Mouse (Mus musculus): ENCODE results near the gene Hmces.

Gene Hmces

GRCm38 (mm10) chr6:87887594-87888233 is 26.0 kb upstream of the Hmces start, which contains the start of gene Copg1:
TSS of gene Copg1 (plus strand) at chr6:87887814.
- TF ChIP-seq GATA4 (IDR thresholded peaks at IDR 0.05; ENCODE audit: insufficient replicate concordance, low read length), result peak; percentile 44; the same call in 1 of the 2 replicates

GRCm38 (mm10) chr6:87893931-87894330 is 19.8 kb upstream of the Hmces start:
- no peak for TF ChIP-seq GATA4 (IDR thresholded peaks at IDR 0.05; ENCODE audit: insufficient replicate concordance, low read length)

- TF ChIP-seq GATA4 (IDR thresholded peaks at IDR 0.05; ENCODE audit: insufficient replicate concordance, low read length), result no peak
Measured at GRCm38 (mm10) chr6:87898028-87898427, 15.7 kb upstream of the Hmces start.

DNA sequence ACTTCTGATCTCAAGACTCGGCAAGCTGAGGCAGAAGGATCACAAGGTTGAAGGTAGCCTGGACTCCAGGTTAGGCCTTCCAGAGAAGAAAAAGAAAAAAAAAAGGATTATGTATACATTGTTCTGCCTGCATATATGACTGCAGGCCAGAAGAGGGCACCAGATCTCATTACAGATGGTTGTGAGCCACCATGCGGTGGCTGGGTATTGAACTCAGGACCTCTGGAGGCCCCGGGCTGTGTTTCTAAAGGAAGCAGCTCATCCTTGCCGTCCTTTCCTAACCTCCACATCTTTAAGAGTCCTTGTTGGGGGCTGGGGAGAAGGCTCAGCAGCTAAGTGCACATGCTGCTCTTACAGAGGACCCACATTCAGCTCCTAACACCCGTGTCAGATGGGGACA is 7.1 kb upstream of the Hmces start:
- no peak for TF ChIP-seq GATA4 (IDR thresholded peaks at IDR 0.05; ENCODE audit: insufficient replicate concordance, low read length)

DNA sequence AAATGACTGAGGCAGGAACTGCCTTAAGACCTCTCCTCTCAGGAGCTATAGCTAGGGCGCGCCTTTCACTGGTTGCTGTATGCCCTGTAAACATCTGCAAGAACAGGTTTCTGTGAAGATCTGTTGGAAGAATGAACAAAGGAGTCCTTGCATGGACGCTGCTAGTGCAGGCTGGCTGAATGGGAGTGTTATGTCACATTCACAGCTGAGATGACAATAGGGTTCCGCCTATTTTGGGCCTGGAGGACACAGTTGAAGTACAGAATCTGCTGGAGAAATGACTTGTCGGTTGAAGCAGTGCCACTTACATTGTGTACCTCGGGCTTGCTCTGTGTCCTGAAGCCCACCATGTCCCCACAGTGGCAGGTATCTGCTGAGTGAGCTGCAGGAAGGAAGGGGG is 4.6 kb upstream of the Hmces start:
- TF ChIP-seq GATA4 (IDR thresholded peaks at IDR 0.05; ENCODE audit: insufficient replicate concordance, low read length), result no peak

GRCm38 (mm10) chr6:87911559-87911958 is 2.2 kb upstream of the Hmces start:
- TF ChIP-seq GATA4 (IDR thresholded peaks at IDR 0.05; ENCODE audit: insufficient replicate concordance, low read length), result no peak

GRCm38 (mm10) chr6:87914326-87915102 is 779 bp downstream of the Hmces start:
- TF ChIP-seq GATA4 (IDR thresholded peaks at IDR 0.05; ENCODE audit: insufficient replicate concordance, low read length), result no peak

DNA sequence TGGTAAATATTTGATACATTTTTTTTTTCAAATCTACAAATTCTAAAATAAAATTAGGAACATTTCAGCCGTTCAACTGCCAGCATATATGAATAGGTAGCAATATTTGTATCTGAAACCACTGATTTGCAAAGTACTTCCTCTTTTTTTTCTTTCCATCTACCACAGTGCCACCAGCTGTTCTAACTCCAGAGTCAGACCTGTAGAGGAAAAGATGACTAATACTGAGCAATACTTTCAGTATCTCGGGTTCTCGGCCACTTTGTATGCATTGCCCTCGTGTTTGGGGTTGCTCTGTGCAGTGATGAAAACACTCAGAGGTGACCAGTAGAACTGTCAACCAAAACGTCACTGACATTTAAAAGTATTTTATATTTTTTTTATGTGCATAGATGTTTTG is 2.2 kb downstream of the Hmces start:
- no peak for TF ChIP-seq GATA4 (IDR thresholded peaks at IDR 0.05; ENCODE audit: insufficient replicate concordance, low read length)

- no peak for TF ChIP-seq GATA4 (IDR thresholded peaks at IDR 0.05; ENCODE audit: insufficient replicate concordance, low read length)
Measured at GRCm38 (mm10) chr6:87921201-87921600, 7.5 kb downstream of the Hmces start.

DNA sequence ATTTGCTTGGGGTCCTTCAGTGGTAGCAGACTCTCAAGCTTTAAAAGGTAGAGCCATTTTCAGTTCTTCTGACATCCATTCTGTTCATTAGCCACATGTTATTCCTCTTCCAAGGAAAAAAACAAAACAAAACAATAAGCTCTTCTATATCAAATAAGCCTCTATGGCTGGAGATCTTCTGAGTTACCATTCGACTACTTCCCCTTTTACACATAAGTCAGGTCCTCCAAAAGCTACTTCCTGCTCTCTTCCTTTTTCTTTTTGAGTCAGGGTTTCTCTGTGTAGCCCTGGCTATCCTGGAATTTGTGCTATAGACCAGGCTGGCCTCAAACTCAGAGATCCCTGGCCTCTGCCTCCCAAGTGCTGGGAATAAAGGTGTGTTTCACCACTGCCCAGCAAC is 9.9 kb downstream of the Hmces start:
- TF ChIP-seq GATA4 (IDR thresholded peaks at IDR 0.05; ENCODE audit: insufficient replicate concordance, low read length), result no peak

GRCm38 (mm10) chr6:87935037-87935436 is 21.3 kb downstream of the Hmces start:
- TF ChIP-seq GATA4 (IDR thresholded peaks at IDR 0.05; ENCODE audit: insufficient replicate concordance, low read length), result no peak

GRCm38 (mm10) chr6:87937178-87937788 is 23.5 kb downstream of the Hmces start:
- no peak for TF ChIP-seq GATA4 (IDR thresholded peaks at IDR 0.05; ENCODE audit: insufficient replicate concordance, low read length)

DNA sequence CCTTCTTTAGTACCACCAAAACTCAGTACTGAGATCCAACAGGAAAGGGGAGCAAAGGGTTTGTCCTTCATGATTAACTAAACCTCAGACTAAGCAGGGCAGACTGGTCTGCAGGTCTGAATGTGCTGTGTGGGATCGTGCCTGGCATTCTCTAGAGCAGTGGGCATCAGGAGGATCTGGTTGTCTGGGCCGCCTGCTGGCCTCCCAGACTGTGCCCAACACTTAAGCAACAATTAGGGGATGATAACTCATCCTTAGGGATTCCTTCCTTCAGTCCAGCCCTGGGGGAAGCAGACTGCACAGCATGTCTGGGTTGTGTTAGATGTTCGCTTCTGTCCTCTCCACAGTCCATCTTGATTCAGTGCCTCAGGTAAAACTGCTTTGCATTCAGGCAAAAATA is 25.2 kb downstream of the Hmces start:
- TF ChIP-seq GATA4 (IDR thresholded peaks at IDR 0.05; ENCODE audit: insufficient replicate concordance, low read length), result no peak

- TF ChIP-seq GATA4 (IDR thresholded peaks at IDR 0.05; ENCODE audit: insufficient replicate concordance, low read length), result no peak
Measured at GRCm38 (mm10) chr6:87942179-87942578, 28.4 kb downstream of the Hmces start.

DNA sequence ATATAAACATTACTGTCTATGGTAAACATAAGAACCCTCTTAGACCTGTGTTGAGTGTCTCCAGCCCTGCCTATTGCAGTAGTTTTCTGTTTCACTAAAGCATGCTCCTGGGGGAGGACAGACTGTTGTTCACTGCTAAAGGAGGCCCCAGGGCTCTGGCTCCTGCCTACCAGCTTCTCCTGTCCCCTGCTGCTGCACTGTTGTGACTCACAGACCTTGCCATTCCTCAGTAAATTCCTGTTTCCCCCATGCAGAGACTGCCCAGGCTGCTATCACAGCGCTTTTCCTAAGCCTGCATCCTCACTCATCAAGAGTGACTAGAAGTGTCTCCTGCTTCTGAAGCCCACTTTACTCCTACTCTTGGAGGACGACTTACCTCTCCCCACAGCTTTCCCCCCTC is 56.3 kb downstream of the Hmces start:
- no peak for TF ChIP-seq GATA4 (IDR thresholded peaks at IDR 0.05; ENCODE audit: insufficient replicate concordance, low read length)

GRCm38 (mm10) chr6:87979728-87980127 is 66.0 kb downstream of the Hmces start:
- no peak for TF ChIP-seq GATA4 (IDR thresholded peaks at IDR 0.05; ENCODE audit: insufficient replicate concordance, low read length)

Data from liver, adult (tissue).